Mouse (Mus musculus): Measurements from ENCODE around the gene Ank3.

DNA sequence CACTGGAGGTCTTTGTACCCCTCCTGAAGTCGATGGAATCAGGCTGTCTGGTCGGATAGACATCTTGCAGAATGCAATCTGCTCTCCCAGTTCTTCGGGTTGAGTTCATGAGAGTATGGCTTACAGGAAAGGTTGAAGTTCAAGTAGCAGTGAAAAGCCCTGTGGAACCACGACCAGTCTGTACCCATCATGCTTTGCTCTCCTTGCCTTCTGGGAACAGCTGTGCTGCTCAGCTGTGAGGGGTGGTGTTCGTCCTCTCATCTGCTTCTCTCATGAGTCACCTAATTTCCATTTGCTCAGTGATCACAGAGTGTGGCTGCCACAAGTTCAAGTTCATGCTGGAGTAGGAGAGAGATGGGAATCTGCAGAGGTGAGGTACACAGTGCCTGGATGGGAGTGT is 348.2 kb downstream of the Ank3 start:
- TF ChIP-seq CTCF (conservative IDR thresholded peaks at IDR 0.05; ENCODE audit: insufficient read depth, insufficient read length, low read depth, low read length) (no peak), POLR2A (IDR thresholded peaks at IDR 0.05; ENCODE audit: low read depth, low read length) (no peak)
